Mouse (Mus musculus) heart, adult 10 weeks (tissue): ENCODE measurements around the gene Wdr82. TPM values are rescaled to one million over a fixed set of nuclear protein-coding genes. Genes with fewer than 3 reads are reported as not detected.

Source experiments
- polyA plus RNA-seq: library from polyadenylated mRNA; stranded (reverse); fragments of 350-450 nt; fragmentation: Illumina TruSeq; extraction: RNeasy Lipid Tissue Mini Kit (QIAGEN cat#74804); gene quantifications from one replicate; pipeline ENCODE4 v1.2.3, GENCODE M21; 2014; ENCODE audit warnings: low read depth, low replicate concordance

The Wdr82 gene
- 38.1 TPM for polyA plus RNA-seq

DNA sequence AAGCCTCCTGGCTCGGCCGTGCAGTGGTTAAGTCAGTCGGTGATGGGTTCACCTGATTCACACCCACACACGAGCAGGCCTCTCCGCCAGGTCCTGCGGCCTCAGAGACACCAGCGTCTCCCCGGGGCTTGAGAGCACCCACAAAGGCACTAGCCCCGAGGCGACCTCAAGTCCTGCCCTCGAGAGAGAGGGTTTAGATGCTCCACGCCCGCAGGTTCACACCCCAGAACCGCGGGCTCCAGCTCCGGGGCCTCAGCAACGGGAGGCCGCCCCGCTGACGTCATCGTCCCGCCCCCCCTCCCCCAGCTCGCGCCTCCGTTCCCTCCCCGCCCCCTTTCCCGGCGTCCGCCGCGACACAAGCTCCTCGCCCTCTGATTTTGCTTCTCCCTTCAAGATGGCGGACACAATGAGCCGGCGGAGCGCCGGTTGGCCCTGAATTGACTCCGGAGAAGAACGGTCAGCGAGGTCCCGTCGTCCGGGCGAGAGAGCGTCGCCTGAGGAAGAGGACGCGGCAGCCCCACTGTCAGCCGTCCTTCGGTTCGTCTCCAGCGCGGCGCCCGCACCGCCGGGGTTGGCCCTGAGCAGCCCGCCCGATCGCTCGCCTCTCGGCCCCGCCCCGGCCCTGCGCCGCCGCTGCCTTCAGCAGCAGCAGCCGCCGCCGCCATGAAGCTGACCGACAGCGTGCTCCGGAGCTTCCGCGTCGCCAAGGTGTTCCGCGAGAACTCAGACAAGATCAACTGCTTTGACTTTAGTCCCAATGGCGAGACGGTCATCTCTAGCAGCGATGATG, at the start of gene Wdr82:
Wdr82 (plus strand) TSS at position 373 of the 790 bp plus-strand sequence.

DNA sequence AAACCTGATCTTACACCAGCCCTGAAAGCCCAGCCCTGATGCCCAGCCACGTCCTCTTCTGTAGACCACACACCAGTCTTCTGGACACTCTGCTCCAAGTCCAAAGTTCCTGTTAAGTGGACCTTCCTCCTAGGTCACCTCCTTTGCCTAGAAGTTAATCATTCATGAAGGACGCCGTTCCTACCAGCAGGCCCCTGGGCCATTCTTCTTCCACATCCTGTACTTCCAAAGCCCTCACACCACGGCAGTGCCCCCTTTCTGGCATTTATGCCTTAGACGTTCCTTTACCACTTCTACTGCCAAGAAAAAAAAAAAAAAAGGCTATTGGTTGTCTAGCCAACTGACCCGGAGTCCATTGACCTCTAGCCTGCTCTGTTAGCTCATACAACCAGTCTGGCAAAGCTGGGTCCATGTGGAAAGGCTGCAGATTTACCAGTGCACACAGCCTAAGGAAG, 12.7 kb upstream of the Wdr82 start, which contains the start of gene Glyctk:
Glyctk (minus strand) TSS at position 102 of the 455 bp plus-strand sequence.

DNA sequence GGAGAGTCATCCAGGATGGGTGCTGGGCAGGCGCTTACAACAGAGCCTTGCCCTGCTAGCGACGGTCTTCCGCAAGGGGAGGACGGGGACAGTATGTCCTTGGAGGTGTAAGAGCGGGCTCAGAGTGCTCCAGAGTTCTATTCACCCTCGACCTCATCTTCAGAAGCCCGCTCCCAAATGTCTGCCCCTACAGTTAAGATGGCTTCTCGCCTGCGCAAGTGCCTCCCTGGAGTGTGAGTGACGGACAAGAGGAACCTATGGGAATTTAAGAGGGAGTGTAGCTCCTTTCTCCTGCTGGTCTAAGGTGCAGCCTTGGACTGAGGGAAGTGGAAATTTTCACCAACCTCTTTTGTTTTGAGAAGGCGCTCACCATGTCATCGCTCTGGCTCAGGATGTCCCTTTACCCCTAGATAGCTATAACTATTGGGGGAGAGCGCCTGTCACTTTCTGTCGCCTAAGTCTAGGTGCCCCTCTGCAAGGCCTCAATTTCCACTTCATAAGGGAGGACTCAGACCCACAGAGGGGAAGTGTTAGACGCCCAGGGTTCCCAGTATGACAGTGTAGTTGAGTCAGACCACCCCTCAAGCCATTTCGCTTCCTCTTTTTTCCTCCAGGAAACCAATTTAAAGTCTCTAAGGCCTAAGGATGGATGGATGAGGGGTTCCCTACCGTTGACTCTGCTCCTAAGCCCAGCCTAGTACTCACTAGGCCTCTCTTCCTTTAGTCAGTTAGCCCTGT, 29.0 kb downstream of the Wdr82 start, which contains the start of gene Ppm1m:
Ppm1m (minus strand) TSS at position 212 of the 738 bp plus-strand sequence.

DNA sequence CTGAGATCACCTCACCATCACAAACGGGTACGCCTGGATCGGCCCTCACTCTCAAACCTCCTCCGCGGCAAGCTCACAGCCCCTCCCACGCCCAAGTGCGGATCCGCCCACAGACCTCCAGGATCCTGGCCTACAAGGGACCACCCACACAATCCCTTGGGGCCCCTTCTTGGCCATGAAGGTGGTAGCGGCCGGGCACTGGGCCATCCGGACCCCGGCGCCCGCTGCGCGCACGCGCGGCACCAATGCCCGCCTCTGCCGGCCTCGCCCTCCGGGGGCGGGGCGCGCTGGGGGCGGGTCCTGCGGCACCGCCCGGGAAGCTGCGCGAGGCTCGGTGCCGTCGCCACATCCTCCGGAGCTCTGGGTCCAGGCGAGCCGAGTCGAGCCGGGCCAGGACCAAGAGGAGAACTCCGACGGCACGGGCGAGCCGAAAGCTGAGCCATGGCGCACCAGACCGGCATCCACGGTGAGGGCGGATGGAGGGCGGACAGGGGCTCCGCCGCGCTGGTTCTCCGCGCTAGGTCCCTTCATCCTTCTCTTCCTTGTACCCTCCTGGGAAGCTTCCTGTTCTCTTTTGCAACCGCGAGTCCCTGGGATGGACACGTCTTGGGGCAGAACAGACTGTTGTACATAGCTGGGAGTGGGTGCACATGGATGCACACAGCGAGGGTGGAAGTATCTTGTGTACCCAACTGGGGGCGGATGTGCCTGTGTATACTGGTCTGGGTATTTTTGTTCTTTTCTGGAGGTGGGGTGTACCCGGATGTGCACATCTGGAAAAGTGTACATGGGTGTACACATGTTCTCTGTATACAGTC, 32.3 kb downstream of the Wdr82 start, which contains the start of gene Twf2:
Twf2 (plus strand) TSS at position 290 of the 818 bp plus-strand sequence.

DNA sequence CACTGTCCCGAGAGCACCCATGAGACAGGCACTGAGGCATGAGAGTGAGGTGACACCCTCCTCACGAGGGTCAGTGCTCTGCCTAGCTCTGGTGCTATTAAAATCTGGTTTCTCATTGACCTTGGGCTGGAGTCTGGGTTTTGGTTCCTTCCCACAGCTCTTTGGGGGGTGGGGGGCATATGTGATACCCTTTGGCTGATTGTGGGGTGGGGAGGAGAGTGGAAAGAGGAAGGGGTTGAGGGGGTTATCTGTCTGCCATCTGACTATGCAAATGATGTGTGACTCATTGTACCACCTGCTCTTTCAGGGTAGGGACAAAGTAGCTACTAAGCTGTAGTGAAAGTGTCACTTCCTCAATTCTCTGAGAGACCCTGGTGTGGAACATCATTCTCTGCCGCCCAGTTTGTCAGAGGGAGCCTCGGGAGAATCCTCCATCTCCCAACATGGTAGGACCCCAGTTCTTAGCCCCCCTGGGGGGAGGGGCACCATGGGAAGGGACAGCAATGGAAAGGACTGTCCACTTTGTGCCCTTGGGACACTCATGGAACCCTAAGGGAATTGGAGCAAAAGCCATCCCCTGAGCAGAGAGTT, 51.6 kb downstream of the Wdr82 start, which contains the start of gene Tlr9:
Tlr9 (plus strand) TSS at position 338 of the 591 bp plus-strand sequence.

Other genes with a start within 250 kb of the Wdr82 start
- not detected for gene Col6a5, start 210.3 kb upstream of the Wdr82 start, polyA plus RNA-seq
- gene Col6a4, start 74.1 kb upstream of the Wdr82 start, polyA plus RNA-seq = not detected
- 1.4 TPM for gene Glyctk, start 12.8 kb upstream of the Wdr82 start, polyA plus RNA-seq
- gene Ppm1m, start 28.8 kb downstream of the Wdr82 start, polyA plus RNA-seq = 15.2 TPM
- gene Twf2, start 32.2 kb downstream of the Wdr82 start, polyA plus RNA-seq = 251 TPM
- gene Tlr9, start 51.7 kb downstream of the Wdr82 start, polyA plus RNA-seq = 0.37 TPM
- 310 TPM for gene Alas1, start 77.7 kb downstream of the Wdr82 start, polyA plus RNA-seq
- gene Poc1a, start 110.1 kb downstream of the Wdr82 start, polyA plus RNA-seq = 3.5 TPM
- 35.6 TPM for gene Dusp7, start 197.7 kb downstream of the Wdr82 start, polyA plus RNA-seq